Mouse (Mus musculus) hindbrain, embryonic 14.5 days (tissue): ENCODE results near the gene Adgrg6. TPM values are rescaled to one million over a fixed set of nuclear protein-coding genes. Genes with fewer than 3 reads are reported as not detected.

Source experiments
- ATAC-seq: fragments of 200-750 bp; cut with Nextera tagmentation; 2 replicates; pipeline ENCODE4 v1.8.0; 2017; ENCODE audit warnings: moderate number of reproducible peaks, mild to moderate bottlenecking, moderate TSS enrichment, moderate library complexity; ENCODE audit not compliant: low FRiP score
- DNase-seq: peaks from one replicate; pipeline ENCODE4 v3.0.0-alpha.2; 2015; ENCODE audit warnings: low spot score
- H3K27ac ChIP-seq: fragments of 300-500 bp; sonication (generic); 2 replicates; pipeline ENCODE4 v1.5.1; 2014; ENCODE audit warnings: mild to moderate bottlenecking, moderate library complexity
- H3K27me3 ChIP-seq: fragments of 300-500 bp; sonication (generic); 2 replicates; pipeline ENCODE4 v1.6.1; 2014; ENCODE audit warnings: mild to moderate bottlenecking, low read length, mixed read lengths; ENCODE audit not compliant: control insufficient read depth, insufficient read depth
- H3K36me3 ChIP-seq: fragments of 300-500 bp; sonication (generic); replicated peaks from 2 replicates; pipeline ENCODE4 v1.6.1; 2014; ENCODE audit not compliant: control insufficient read depth, insufficient read depth
- H3K4me1 ChIP-seq: fragments of 300-500 bp; sonication (generic); replicated peaks from 2 replicates; pipeline ENCODE4 v1.6.1; 2014; ENCODE audit warnings: antibody characterized with exemption, low read length, mixed read lengths; ENCODE audit not compliant: control insufficient read depth, insufficient read depth
- H3K4me2 ChIP-seq: fragments of 300-500 bp; sonication (generic); replicated peaks from 2 replicates; pipeline ENCODE4 v1.6.1; 2014; ENCODE audit warnings: mild to moderate bottlenecking, moderate library complexity
- H3K4me3 ChIP-seq: fragments of 300-500 bp; sonication (generic); replicated peaks from 2 replicates; pipeline ENCODE4 v1.5.1; 2014; ENCODE audit warnings: mild to moderate bottlenecking, low read length
- H3K9ac ChIP-seq: fragments of 300-500 bp; sonication (generic); 2 replicates; pipeline ENCODE4 v1.6.1; 2014
- H3K9me3 ChIP-seq: fragments of 300-500 bp; sonication (generic); 2 replicates; pipeline ENCODE4 v1.6.1; 2016; ENCODE audit warnings: low read length; ENCODE audit not compliant: control insufficient read depth
- WGBS: fragments of 180-500 bp; shearing (Covaris S2); extraction: QIAGEN DNeasy Blood & Tissue Kit; methylation state at CpG from one replicate; pipeline ENCODE4 v1.1.7; 2014; 5-methylcytosine and 5-hydroxymethylcytosine counted together
- polyA plus RNA-seq: library from polyadenylated mRNA; unstranded; fragments of >200 nt; fragmentation: Nextera tagmentation; extraction: Ambion mirVana; gene quantifications from 2 replicates; pipeline ENCODE4 v1.2.1, GENCODE M21; 2014

Adgrg6 gene
- polyA plus RNA-seq, 1 experiment from 2014 or later: 3.3 TPM

GRCm38 (mm10) chr10:14474541-14475305 is 70.7 kb downstream of the Adgrg6 start:
- Histone ChIP-seq H3K9ac (no peak overlapping the region), H3K36me3 (no peaks in the 10 kb centered on the region), H3K4me1 (no peaks in the 10 kb centered on the region), H3K27ac (no peak overlapping the region), H3K9me3 (no peaks in the 10 kb centered on the region), H3K27me3 (no peaks in the 10 kb centered on the region), H3K4me2 (no peak overlapping the region), H3K4me3 (no peak overlapping the region)
- DNase-seq: no peak
- WGBS: 86% methylated on average over 8 of the region's 8 CpGs
- no peak for ATAC-seq

- no peak overlapping the region for H3K4me3 ChIP-seq
- no peak overlapping the region for H3K9ac ChIP-seq
- H3K4me1 ChIP-seq: no peaks in the 10 kb centered on the region
- WGBS: 38% methylated on average over 5 of the region's 5 CpGs
- DNase-seq (no peak), ATAC-seq (no peak)
- H3K27ac ChIP-seq: no peak overlapping the region
- H3K36me3 ChIP-seq: no peaks in the 10 kb centered on the region
- H3K27me3 ChIP-seq: no peaks in the 10 kb centered on the region
- no peak overlapping the region for H3K4me2 ChIP-seq
- no peaks in the 10 kb centered on the region for H3K9me3 ChIP-seq
Measured at GRCm38 (mm10) chr10:14471039-14471550, 74.4 kb downstream of the Adgrg6 start.

- H3K27ac ChIP-seq: no peak overlapping the region
- H3K4me1 ChIP-seq: no peaks in the 10 kb centered on the region
- H3K4me2 ChIP-seq: no peak overlapping the region
- no peaks in the 10 kb centered on the region for H3K36me3 ChIP-seq
- DNase-seq: no peak
- no peaks in the 10 kb centered on the region for H3K27me3 ChIP-seq
- WGBS: 79% methylated on average over 10 of the region's 10 CpGs
- H3K9ac ChIP-seq: no peak overlapping the region
- H3K9me3 ChIP-seq: no peaks in the 10 kb centered on the region
- no peak overlapping the region for H3K4me3 ChIP-seq
- ATAC-seq: no peak
Measured at GRCm38 (mm10) chr10:14468623-14469022, 76.8 kb downstream of the Adgrg6 start.

GRCm38 (mm10) chr10:14463796-14464511 is 81.5 kb downstream of the Adgrg6 start:
- DNase-seq (no peak), ATAC-seq (no peak)
- Histone ChIP-seq H3K9me3 (no peaks in the 10 kb centered on the region), H3K4me1 (no peaks in the 10 kb centered on the region), H3K9ac (no peak overlapping the region), H3K27ac (no peak overlapping the region), H3K27me3 (no peaks in the 10 kb centered on the region), H3K4me2 (no peak overlapping the region), H3K4me3 (no peak overlapping the region), H3K36me3 (no peaks in the 10 kb centered on the region)
- 67% methylated on average over 4 of the region's 4 CpGs for whole genome bisulfite sequencing

GRCm38 (mm10) chr10:14460933-14461514 is 84.4 kb downstream of the Adgrg6 start:
- WGBS: 88% methylated on average over 4 of the region's 4 CpGs
- Histone ChIP-seq H3K27me3 (no peaks in the 10 kb centered on the region), H3K4me2 (no peak overlapping the region), H3K36me3 (no peaks in the 10 kb centered on the region), H3K9ac (no peak overlapping the region), H3K4me3 (no peak overlapping the region), H3K27ac (no peak overlapping the region), H3K4me1 (no peaks in the 10 kb centered on the region), H3K9me3 (no peaks in the 10 kb centered on the region)
- no peak for DNase-seq
- no peak for ATAC-seq

- H3K4me1 ChIP-seq: no peaks in the 10 kb centered on the region
- H3K27ac ChIP-seq: no peak overlapping the region
- DNase-seq (no peak), ATAC-seq (no peak)
- H3K27me3 ChIP-seq: no peaks in the 10 kb centered on the region
- H3K9me3 ChIP-seq: no peaks in the 10 kb centered on the region
- no peak overlapping the region for H3K4me3 ChIP-seq
- no peak overlapping the region for H3K4me2 ChIP-seq
- H3K9ac ChIP-seq: no peak overlapping the region
- WGBS: 77% methylated on average over 5 of the region's 5 CpGs
- no peaks in the 10 kb centered on the region for H3K36me3 ChIP-seq
Measured at GRCm38 (mm10) chr10:14460252-14460932, 85.1 kb downstream of the Adgrg6 start.

GRCm38 (mm10) chr10:14459819-14460218 is 85.6 kb downstream of the Adgrg6 start:
- Histone ChIP-seq H3K36me3 (no peaks in the 10 kb centered on the region), H3K4me1 (no peaks in the 10 kb centered on the region), H3K4me2 (no peak overlapping the region), H3K9me3 (no peaks in the 10 kb centered on the region), H3K27me3 (no peaks in the 10 kb centered on the region), H3K27ac (no peak overlapping the region), H3K4me3 (no peak overlapping the region), H3K9ac (no peak overlapping the region)
- no peak for ATAC-seq
- DNase-seq: no peak
- 89% methylated on average over 7 of the region's 7 CpGs for WGBS

GRCm38 (mm10) chr10:14459330-14459729 is 86.1 kb downstream of the Adgrg6 start:
- no peak overlapping the region for H3K4me3 ChIP-seq
- H3K9me3 ChIP-seq: no peaks in the 10 kb centered on the region
- WGBS: 97% methylated on average over 10 of the region's 10 CpGs
- ATAC-seq: no peak
- DNase-seq: no peak
- H3K36me3 ChIP-seq: no peaks in the 10 kb centered on the region
- H3K27me3 ChIP-seq: no peaks in the 10 kb centered on the region
- no peaks in the 10 kb centered on the region for H3K4me1 ChIP-seq
- no peak overlapping the region for H3K4me2 ChIP-seq
- no peak overlapping the region for H3K27ac ChIP-seq
- no peak overlapping the region for H3K9ac ChIP-seq

GRCm38 (mm10) chr10:14454481-14454880 is 91.0 kb downstream of the Adgrg6 start:
- Histone ChIP-seq H3K9me3 (no peaks in the 10 kb centered on the region), H3K4me1 (no peaks in the 10 kb centered on the region), H3K9ac (no peak overlapping the region), H3K36me3 (no peaks in the 10 kb centered on the region), H3K4me3 (no peak overlapping the region), H3K27me3 (no peaks in the 10 kb centered on the region), H3K4me2 (no peak overlapping the region), H3K27ac (no peak overlapping the region)
- 73% methylated on average over 4 of the region's 4 CpGs for WGBS
- DNase-seq (no peak), ATAC-seq (no peak)
